Comparison of ENCODE assay signal across 19 mouse cellular contexts in the genomic region with DNA sequence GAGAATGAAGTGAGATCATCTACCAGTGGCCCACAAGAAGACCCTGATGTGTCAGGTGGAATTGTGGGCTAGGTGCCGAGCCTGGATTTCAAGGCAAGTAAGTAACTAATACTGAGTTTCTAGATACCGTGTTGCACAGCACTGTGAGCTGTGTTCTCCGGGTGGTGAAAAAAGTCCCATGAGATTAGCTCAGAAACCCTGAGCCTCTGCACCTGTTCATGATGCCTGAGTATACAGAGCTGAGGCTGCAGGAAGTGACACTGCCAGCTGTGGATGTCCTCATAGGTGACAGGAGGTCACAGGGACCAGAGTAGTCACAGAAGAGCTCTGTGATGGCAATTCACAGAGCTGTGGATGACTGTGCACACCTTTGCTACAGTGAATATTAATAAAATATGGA.
DNase-seq lines count a peak whose midpoint lies in the region; TF ChIP-seq lines count a peak whose summit lies in the region.
"Had no signal": no experiment of that assay in that cellular context is flagged by ENCODE, and none has a peak within 500 bp of the region (broad histone marks: within the 10 kb centered on the region; RNA-seq: fewer than 3 reads in every experiment).

No protein-coding gene starts in this region.

- H3K4me3 ChIP-seq in gastrocnemius, adult 2 months, result no peak overlapping the region
- H3K4me3 ChIP-seq: forebrain, embryonic 10.5 days; forebrain, embryonic 13.5 days; heart, adult 2 months; heart, embryonic 10.5 days; heart, embryonic 13.5 days; hindbrain, embryonic 12.5 days; hindbrain, embryonic 15.5 days had no signal

- intact Hi-C loops in gastrocnemius, adult 2 months (cut with DNase I), result loop anchor here (10.0 kb wide), 1 partner anchor 148 kb away; no protein-coding TSS in a partner anchor
- intact Hi-C loops in gastrocnemius, postnatal 36 days (cut with DNase I), result no loop called here
- intact Hi-C loops in gastrocnemius, postnatal 14 days (cut with DNase I; ENCODE audit: low total_unique reads), result no loop called here

- DNase-seq in gastrocnemius, adult 2 months, result peak; percentile 68
- no peak for DNase-seq in gastrocnemius, postnatal 36 days
- peak; percentile 75 for DNase-seq in A20 (ENCODE audit: low read depth, low spot score)
- DNase-seq in gastrocnemius, postnatal 14 days, result peak; percentile 31
- no peak for DNase-seq in adrenal gland, postnatal 10 days
- DNase-seq in frontal cortex, adult 2 months (ENCODE audit: extremely low spot score in 1 of 2, low spot score in 1 of 2), result no peak
- DNase-seq: adrenal gland, adult 8-10 months; adrenal gland, postnatal 36 days; cerebellum, adult 18-20 months; cerebellum, adult 9-10 months; cerebellum, postnatal 14 days; heart, adult 2 months; kidney, adult 2 months had no signal

- TF ChIP-seq CTCF in gastrocnemius, adult 2 months (IDR thresholded peaks at IDR 0.05), result no peak

- peak overlapping the region; percentile 77 for H3K27ac ChIP-seq in gastrocnemius, adult 2 months
- H3K27ac ChIP-seq: forebrain, embryonic 10.5 days; forebrain, embryonic 13.5 days; heart, adult 2 months; heart, embryonic 10.5 days; heart, embryonic 13.5 days; hindbrain, embryonic 12.5 days; hindbrain, embryonic 15.5 days had no signal

Comparison
In these comparisons a context has a peak if more than half of its experiments do, and no peak if none do; other contexts are left out.
1. DNase-seq: peak in gastrocnemius, adult 2 months (single experiment), A20 (single experiment) and gastrocnemius, postnatal 14 days (single experiment); none in gastrocnemius, postnatal 36 days (0 of 2), adrenal gland, postnatal 10 days (single experiment) and frontal cortex, adult 2 months (0 of 2).